Comparison of ENCODE assay signal across 19 mouse cellular contexts in the genomic region with DNA sequence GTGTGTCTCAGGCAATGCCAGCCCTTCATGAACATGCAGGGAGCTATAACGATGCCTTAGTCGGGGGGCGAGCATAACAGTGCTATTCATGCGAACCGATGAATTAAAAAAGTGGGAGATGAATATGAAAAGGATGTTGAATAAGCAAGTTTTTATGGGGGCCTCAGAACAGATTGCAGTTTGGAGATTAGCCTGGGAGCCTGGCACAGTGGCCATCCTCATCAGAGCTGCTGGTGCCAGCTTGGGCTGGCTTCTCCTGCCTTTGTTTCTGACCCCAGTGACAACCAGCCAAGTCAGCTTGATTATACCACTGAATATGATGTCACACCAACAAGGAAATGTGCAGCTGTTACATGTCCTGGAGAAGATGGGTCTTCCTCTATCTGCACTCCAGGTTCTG. TPM values are rescaled to one million over a fixed set of nuclear protein-coding genes. Genes with fewer than 3 reads are reported as not detected.
DNase-seq lines count a peak whose midpoint lies in the region; ATAC-seq and TF ChIP-seq lines count a peak whose summit lies in the region.
"Had no signal": no experiment of that assay in that cellular context is flagged by ENCODE, and none has a peak within 500 bp of the region (broad histone marks: within the 10 kb centered on the region; RNA-seq: fewer than 3 reads in every experiment).

No protein-coding gene starts in this region.

- peak overlapping the region; percentile 40; the same call in 1 of the 2 replicates for H3K27ac ChIP-seq in hindbrain, embryonic 10.5 days
- no peak overlapping the region for H3K27ac ChIP-seq in hindbrain, embryonic 12.5 days
- H3K27ac ChIP-seq in midbrain, postnatal 0 days (ENCODE audit: low read depth, low read length) = no peak overlapping the region
- no peak overlapping the region for H3K27ac ChIP-seq in midbrain, embryonic 14.5 days (replicated peaks; ENCODE audit: low read depth, low read length)
- peak overlapping the region; percentile 40; the same call in 1 of the 2 replicates for H3K27ac ChIP-seq in embryonic facial prominence, embryonic 10.5 days (replicated peaks)
- H3K27ac ChIP-seq: forebrain, embryonic 12.5 days; macrophage had no signal

- TF ChIP-seq CTCF in midbrain, postnatal 0 days (IDR thresholded peaks at IDR 0.05) = no peak

- no peak overlapping the region for H3K4me3 ChIP-seq in hindbrain, embryonic 10.5 days
- no peak overlapping the region for H3K4me3 ChIP-seq in hindbrain, embryonic 12.5 days
- H3K4me3 ChIP-seq in midbrain, postnatal 0 days (ENCODE audit: low read depth, low read length) = no peak overlapping the region
- H3K4me3 ChIP-seq in midbrain, embryonic 14.5 days (replicated peaks; ENCODE audit: low read depth, low read length) = no peak overlapping the region
- no peak overlapping the region for H3K4me3 ChIP-seq in embryonic facial prominence, embryonic 10.5 days
- H3K4me3 ChIP-seq: forebrain, embryonic 12.5 days had no signal

- ATAC-seq in hindbrain, embryonic 12.5 days (ENCODE audit: low FRiP score) = no peak
- ATAC-seq in midbrain, postnatal 0 days (ENCODE audit: low FRiP score) = no peak; the same call in 1 of the 2 replicates
- ATAC-seq in midbrain, embryonic 14.5 days (ENCODE audit: low FRiP score, low TSS enrichment) = no peak
- ATAC-seq: lung, postnatal 0 days; midbrain, embryonic 16.5 days had no signal

- WGBS in hindbrain, embryonic 10.5 days = 88% methylated on average over 5 of the region's 5 CpGs
- 83% methylated on average over 5 of the region's 5 CpGs for WGBS in hindbrain, embryonic 12.5 days
- 76% methylated on average over 5 of the region's 5 CpGs for WGBS in midbrain, postnatal 0 days
- 86% methylated on average over 5 of the region's 5 CpGs for WGBS in midbrain, embryonic 14.5 days
- WGBS in embryonic facial prominence, embryonic 10.5 days = 92% methylated on average over 5 of the region's 5 CpGs

- no peaks in the 10 kb centered on the region for H3K36me3 ChIP-seq in hindbrain, embryonic 10.5 days
- no peaks in the 10 kb centered on the region for H3K36me3 ChIP-seq in hindbrain, embryonic 12.5 days
- no peaks in the 10 kb centered on the region for H3K36me3 ChIP-seq in midbrain, postnatal 0 days (ENCODE audit: insufficient read depth, low read length)
- no peaks in the 10 kb centered on the region for H3K36me3 ChIP-seq in midbrain, embryonic 14.5 days (ENCODE audit: control insufficient read depth, insufficient read depth, low read length)
- 0 out of 2 replicates have a peak, but pooled peaks cover 6% of the 10 kb centered on the region for H3K36me3 ChIP-seq in embryonic facial prominence, embryonic 10.5 days (replicated peaks)
- H3K36me3 ChIP-seq: forebrain, embryonic 12.5 days had no signal

- H3K27me3 ChIP-seq in hindbrain, embryonic 10.5 days (ENCODE audit: insufficient read depth, poor library complexity, severe bottlenecking) = no peaks in the 10 kb centered on the region
- H3K27me3 ChIP-seq in hindbrain, embryonic 12.5 days = no peaks in the 10 kb centered on the region
- no peaks in the 10 kb centered on the region for H3K27me3 ChIP-seq in midbrain, postnatal 0 days (ENCODE audit: insufficient read depth, low read length)
- H3K27me3 ChIP-seq in midbrain, embryonic 14.5 days (ENCODE audit: control insufficient read depth, insufficient read depth, low read length) = no peaks in the 10 kb centered on the region
- no peaks in the 10 kb centered on the region for H3K27me3 ChIP-seq in embryonic facial prominence, embryonic 10.5 days (replicated peaks; ENCODE audit: low read depth, poor library complexity, severe bottlenecking)
- H3K27me3 ChIP-seq: forebrain, embryonic 12.5 days had no signal

- H3K9me3 ChIP-seq in hindbrain, embryonic 10.5 days = no peaks in the 10 kb centered on the region
- H3K9me3 ChIP-seq in hindbrain, embryonic 12.5 days (replicated peaks) = no peaks in the 10 kb centered on the region
- H3K9me3 ChIP-seq in midbrain, postnatal 0 days (ENCODE audit: low read length) = no peaks in the 10 kb centered on the region
- no peaks in the 10 kb centered on the region for H3K9me3 ChIP-seq in midbrain, embryonic 14.5 days (ENCODE audit: control insufficient read depth, low read length)
- no peaks in the 10 kb centered on the region for H3K9me3 ChIP-seq in embryonic facial prominence, embryonic 10.5 days
- H3K9me3 ChIP-seq: forebrain, embryonic 12.5 days had no signal

- DNase-seq in cerebellum, postnatal 14 days = peak; percentile 41 to 49
- DNase-seq in cerebellum, adult 8-10 months = no peak
- DNase-seq in hindbrain, embryonic 10.5 days (ENCODE audit: low spot score) = no peak
- peak; percentile 60 for DNase-seq in midbrain, postnatal 0 days (ENCODE audit: low spot score)
- no peak for DNase-seq in midbrain, embryonic 14.5 days
- DNase-seq in embryonic facial prominence, embryonic 10.5 days (ENCODE audit: low spot score) = no peak
- DNase-seq: adrenal gland, postnatal 10 days; cerebellum, adult 2 months; gastrocnemius, postnatal 10 days; kidney, adult 9 months; right cerebral cortex, postnatal 25 days; thymus, adult 2 months; thymus, postnatal 4 days had no signal

- H3K4me1 ChIP-seq in hindbrain, embryonic 10.5 days (replicated peaks) = peaks cover 60% of the 10 kb centered on the region
- H3K4me1 ChIP-seq in hindbrain, embryonic 12.5 days = 0 out of 2 replicates have a peak, but pooled peaks cover 3% of the 10 kb centered on the region
- no peaks in the 10 kb centered on the region for H3K4me1 ChIP-seq in midbrain, postnatal 0 days (ENCODE audit: insufficient read depth, low read length)
- no peaks in the 10 kb centered on the region for H3K4me1 ChIP-seq in midbrain, embryonic 14.5 days (ENCODE audit: control insufficient read depth, insufficient read depth, low read length)
- H3K4me1 ChIP-seq in embryonic facial prominence, embryonic 10.5 days = peaks cover 37% of the 10 kb centered on the region

- H3K9ac ChIP-seq in hindbrain, embryonic 12.5 days = no peak overlapping the region
- no peak overlapping the region for H3K9ac ChIP-seq in midbrain, postnatal 0 days (replicated peaks; ENCODE audit: low read length, poor library complexity, severe bottlenecking)
- no peak overlapping the region for H3K9ac ChIP-seq in midbrain, embryonic 14.5 days (replicated peaks; ENCODE audit: low read length)
- H3K9ac ChIP-seq: forebrain, embryonic 12.5 days had no signal

- H3K4me2 ChIP-seq in hindbrain, embryonic 12.5 days (replicated peaks) = no peak overlapping the region
- H3K4me2 ChIP-seq in midbrain, postnatal 0 days (ENCODE audit: low read depth, low read length, poor library complexity, severe bottlenecking) = no peak overlapping the region
- no peak overlapping the region for H3K4me2 ChIP-seq in midbrain, embryonic 14.5 days (ENCODE audit: low read length)
- H3K4me2 ChIP-seq: forebrain, embryonic 12.5 days had no signal

RNA-seq across cellular contexts. Expression of a gene that starts 23.7 kb away (rescaled TPM):
- polyA plus RNA-seq in hindbrain, embryonic 10.5 days (2016; fragmentation: Nextera tagmentation; extraction: Ambion mirVana) = 122 and 123 TPM in 2 replicates
- polyA plus RNA-seq in hindbrain, embryonic 12.5 days (2016; fragmentation: Nextera tagmentation; extraction: Ambion mirVana) = 157 TPM in 2 replicates
- 193 and 219 TPM in 2 replicates for total RNA-seq in midbrain, postnatal 0 days (2014; rRNA removed)
- polyA plus RNA-seq in midbrain, postnatal 0 days (2015; fragmentation: Nextera tagmentation; extraction: Ambion mirVana) = 45.2 and 48.2 TPM in 2 replicates
- polyA plus RNA-seq in midbrain, embryonic 14.5 days (2014; fragmentation: Nextera tagmentation; extraction: Ambion mirVana) = 38.1 and 123 TPM in 2 replicates
- 128 and 138 TPM in 2 replicates for polyA plus RNA-seq in embryonic facial prominence, embryonic 10.5 days (2016; fragmentation: Nextera tagmentation; extraction: Ambion mirVana)
- total RNA-seq: neutrophil, adult 5-6 weeks had no signal

RNA-seq across cellular contexts. Expression of a gene that starts 23.7 kb away (rescaled TPM):
- 51.1 and 52.9 TPM in 2 replicates for polyA plus RNA-seq in hindbrain, embryonic 10.5 days (2016; fragmentation: Nextera tagmentation; extraction: Ambion mirVana)
- polyA plus RNA-seq in hindbrain, embryonic 12.5 days (2016; fragmentation: Nextera tagmentation; extraction: Ambion mirVana) = 74.6 and 82.2 TPM in 2 replicates
- total RNA-seq in midbrain, postnatal 0 days (2014; rRNA removed) = 92.5 and 103 TPM in 2 replicates
- 30.0 and 31.3 TPM in 2 replicates for polyA plus RNA-seq in midbrain, postnatal 0 days (2015; fragmentation: Nextera tagmentation; extraction: Ambion mirVana)
- polyA plus RNA-seq in midbrain, embryonic 14.5 days (2014; fragmentation: Nextera tagmentation; extraction: Ambion mirVana) = 15.0 and 40.7 TPM in 2 replicates
- polyA plus RNA-seq in embryonic facial prominence, embryonic 10.5 days (2016; fragmentation: Nextera tagmentation; extraction: Ambion mirVana) = 51.8 and 54.7 TPM in 2 replicates
- total RNA-seq: neutrophil, adult 5-6 weeks had no signal

Comparison
In these comparisons a context has a peak if more than half of its experiments do, and no peak if none do; other contexts are left out.
1. DNase-seq: peak in cerebellum, postnatal 14 days (2 of 2) and midbrain, postnatal 0 days (single experiment); none in cerebellum, adult 8-10 months (single experiment), hindbrain, embryonic 10.5 days (single experiment), midbrain, embryonic 14.5 days (single experiment) and embryonic facial prominence, embryonic 10.5 days (single experiment).
2. H3K27ac ChIP-seq: peak in hindbrain, embryonic 10.5 days (single experiment) and embryonic facial prominence, embryonic 10.5 days (single experiment); none in hindbrain, embryonic 12.5 days (single experiment), midbrain, postnatal 0 days (single experiment) and midbrain, embryonic 14.5 days (single experiment).